Mouse (Mus musculus) megakaryocyte, adult 5-6 weeks (primary cell): ENCODE results near the gene Fam205a1. TPM values are rescaled to one million over a fixed set of nuclear protein-coding genes. Genes with fewer than 3 reads are reported as not detected.

Experiments used
- total RNA-seq, 2 experiments: library from RNA; stranded (forward) in 1 of 2; stranded (reverse) in 1 of 2; fragments of 153-499, 151-499 nt in 1 of 2; fragments of 221-1000, 200-1000 nt in 1 of 2; gene quantifications; 2 replicates each; pipeline versions ENCODE4 v1.2.3 to v1.2.4; 2015 to 2017

Gene Fam205a1
- total RNA-seq, 2 experiments from 2014 or later, result not detected

Other genes starting within 250 kb of the Fam205a1 start
- not detected in 2 replicates for gene Gm10591, start 241.7 kb downstream of the Fam205a1 start, total RNA-seq (2015)
- not detected in 2 replicates for gene Gm10591, start 241.7 kb downstream of the Fam205a1 start, total RNA-seq (2017)
- gene Gm2564, start 224.2 kb downstream of the Fam205a1 start, total RNA-seq (2015), result not detected in 2 replicates
- gene Gm2564, start 224.2 kb downstream of the Fam205a1 start, total RNA-seq (2017), result not detected in 2 replicates
- gene Ccl27b, start 198.6 kb downstream of the Fam205a1 start, total RNA-seq (2015), result not detected in 2 replicates
- not detected in 2 replicates for gene Ccl27b, start 198.6 kb downstream of the Fam205a1 start, total RNA-seq (2017)
- gene Il11ra2, start 192.0 kb downstream of the Fam205a1 start, total RNA-seq (2015), result not detected in 2 replicates
- gene Il11ra2, start 192.0 kb downstream of the Fam205a1 start, total RNA-seq (2017), result not detected in 2 replicates
- not detected in 2 replicates for gene 4930578G10Rik, start 118.3 kb downstream of the Fam205a1 start, total RNA-seq (2015)
- not detected in 2 replicates for gene 4930578G10Rik, start 118.3 kb downstream of the Fam205a1 start, total RNA-seq (2017)
- gene Ccl19, start 97.3 kb downstream of the Fam205a1 start, total RNA-seq (2015), result not detected in 2 replicates
- gene Ccl19, start 97.3 kb downstream of the Fam205a1 start, total RNA-seq (2017), result not detected in 2 replicates
- not detected in 2 replicates for gene Ccl21a, start 79.9 kb downstream of the Fam205a1 start, total RNA-seq (2015)
- gene Ccl21a, start 79.9 kb downstream of the Fam205a1 start, total RNA-seq (2017), result not detected in 2 replicates
- gene Gm12394, start 2.9 kb upstream of the Fam205a1 start, total RNA-seq (2015), result not detected in 2 replicates
- gene Gm12394, start 2.9 kb upstream of the Fam205a1 start, total RNA-seq (2017), result not detected in 2 replicates
- not detected in 2 replicates for gene Fam205c, start 20.3 kb upstream of the Fam205a1 start, total RNA-seq (2015)
- not detected in 2 replicates for gene Fam205c, start 20.3 kb upstream of the Fam205a1 start, total RNA-seq (2017)
- not detected in 2 replicates for gene Phf24, start 62.8 kb upstream of the Fam205a1 start, total RNA-seq (2015)
- under 0.01 TPM in 1 of 2 replicates, not detected in the other for gene Phf24, start 62.8 kb upstream of the Fam205a1 start, total RNA-seq (2017)
- 5.4 and 6.0 TPM in 2 replicates for gene Dnajb5, start 95.9 kb upstream of the Fam205a1 start, total RNA-seq (2015)
- gene Dnajb5, start 95.9 kb upstream of the Fam205a1 start, total RNA-seq (2017), result 2.6 and 6.3 TPM in 2 replicates
- gene 1700022I11Rik, start 115.7 kb upstream of the Fam205a1 start, total RNA-seq (2015), result not detected in 2 replicates
- not detected in 2 replicates for gene 1700022I11Rik, start 115.7 kb upstream of the Fam205a1 start, total RNA-seq (2017)
- 81.5 and 86.4 TPM in 2 replicates for gene Vcp, start 146.6 kb upstream of the Fam205a1 start, total RNA-seq (2015)
- gene Vcp, start 146.6 kb upstream of the Fam205a1 start, total RNA-seq (2017), result 154 and 165 TPM in 2 replicates
- 11.3 and 12.5 TPM in 2 replicates for gene Fancg, start 156.6 kb upstream of the Fam205a1 start, total RNA-seq (2015)
- gene Fancg, start 156.6 kb upstream of the Fam205a1 start, total RNA-seq (2017), result 13.0 and 14.3 TPM in 2 replicates
- 7.9 and 9.7 TPM in 2 replicates for gene Pigo, start 171.9 kb upstream of the Fam205a1 start, total RNA-seq (2015)
- gene Pigo, start 171.9 kb upstream of the Fam205a1 start, total RNA-seq (2017), result 5.6 and 11.1 TPM in 2 replicates
- 70.8 and 77.7 TPM in 2 replicates for gene Stoml2, start 177.8 kb upstream of the Fam205a1 start, total RNA-seq (2015)
- gene Stoml2, start 177.8 kb upstream of the Fam205a1 start, total RNA-seq (2017), result 62.3 and 79.3 TPM in 2 replicates
- 14.2 and 15.4 TPM in 2 replicates for gene Fam214b, start 192.3 kb upstream of the Fam205a1 start, total RNA-seq (2015)
- gene Fam214b, start 192.3 kb upstream of the Fam205a1 start, total RNA-seq (2017), result 31.7 and 33.6 TPM in 2 replicates
- 0.16 TPM in 2 replicates for gene Unc13b, start 205.1 kb upstream of the Fam205a1 start, total RNA-seq (2015)
- 0.24 and 0.48 TPM in 2 replicates for gene Unc13b, start 205.1 kb upstream of the Fam205a1 start, total RNA-seq (2017)